Mouse (Mus musculus) neutrophil, adult 59 days (primary cell): Measurements from ENCODE around the gene Ror2. TPM values are rescaled to one million over a fixed set of nuclear protein-coding genes. Genes with fewer than 3 reads are reported as not detected.

Source experiments
- total RNA-seq, 2 experiments: library from RNA; stranded (reverse); gene quantifications; 1 replicate in 1 of 2; 2 replicates in 1 of 2; pipeline ENCODE4 v1.2.4; 2023

The Ror2 gene
- total RNA-seq: not detected

DNA sequence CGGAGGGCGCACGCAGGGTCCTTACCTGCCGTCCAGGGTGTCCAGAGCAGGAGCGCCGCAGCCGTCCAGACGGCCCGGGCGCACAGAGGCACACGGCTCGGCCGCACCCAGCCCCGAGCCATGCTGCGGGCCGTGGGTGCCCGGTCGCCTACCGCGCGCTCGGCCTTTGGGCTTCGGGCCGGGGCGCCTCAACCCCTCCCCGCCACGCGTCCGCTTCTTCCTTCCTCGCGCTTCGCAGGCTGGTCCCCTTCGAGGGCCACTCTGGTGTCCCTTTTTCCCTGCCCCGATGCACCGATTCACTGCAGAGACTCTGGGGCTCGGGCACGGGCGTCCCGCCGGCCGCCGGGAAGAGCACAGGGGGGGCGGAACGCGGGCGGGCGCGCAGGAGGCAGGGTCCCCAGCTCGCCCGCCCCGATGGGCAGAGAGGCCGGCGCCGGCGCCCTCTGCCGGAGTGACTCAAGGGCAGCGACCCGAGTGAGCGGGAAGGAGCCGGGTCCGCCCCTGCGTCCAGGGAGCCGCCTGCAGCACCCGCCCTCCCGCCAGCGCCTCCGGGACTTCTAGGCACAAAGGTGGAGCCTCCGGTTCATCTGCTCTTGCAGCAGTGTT is at the start of gene Ror2:
Gene Ror2 (minus strand): TSS at position 369 of the 606 bp plus-strand sequence.

Other genes with a start within 250 kb of the Ror2 start
- gene Sptlc1, start 91.3 kb upstream of the Ror2 start, total RNA-seq: 10 to 100 TPM; 27.6 to 28.3 TPM
- not detected for gene Msx2, start 186.9 kb upstream of the Ror2 start, total RNA-seq